Mouse (Mus musculus): Measurements from ENCODE around the gene Ghrhr.
A peak's percentile ranks its signal among the peaks of the same experiment; 100 is the strongest.

The Ghrhr gene

DNA sequence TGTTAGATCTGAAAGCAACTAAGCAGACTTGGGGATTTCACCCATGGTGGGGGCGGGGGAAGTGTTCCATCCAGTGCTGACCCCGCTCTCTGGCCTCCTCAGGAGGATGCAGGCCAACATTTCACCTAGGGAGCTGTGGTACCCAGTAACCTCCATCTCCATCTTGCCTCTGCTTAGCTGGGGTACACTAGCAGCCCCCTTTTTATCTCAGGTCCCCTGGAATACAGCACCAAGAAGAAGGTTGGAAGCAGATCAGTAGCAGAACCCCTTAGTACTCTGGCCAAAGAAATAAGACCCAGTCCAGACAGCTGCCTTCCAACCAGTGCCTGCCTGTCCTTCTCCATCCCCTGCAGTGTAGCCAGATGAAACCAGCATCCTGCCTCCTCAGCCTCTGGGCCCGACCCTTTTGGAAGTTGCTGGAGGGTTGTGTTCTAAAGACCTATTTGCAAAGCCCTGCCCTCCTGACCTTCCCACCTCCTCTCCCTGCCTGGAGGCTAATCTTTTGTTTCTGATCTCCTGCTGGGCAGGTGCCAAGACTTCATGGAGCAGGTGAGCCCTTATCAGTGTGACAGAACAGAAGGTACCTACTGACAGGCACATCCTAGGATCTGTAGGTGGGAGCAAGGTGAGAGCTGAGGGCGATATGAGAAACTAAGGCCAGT lies 21.5 kb upstream of the Ghrhr start:
- DNase-seq: no peak

DNA sequence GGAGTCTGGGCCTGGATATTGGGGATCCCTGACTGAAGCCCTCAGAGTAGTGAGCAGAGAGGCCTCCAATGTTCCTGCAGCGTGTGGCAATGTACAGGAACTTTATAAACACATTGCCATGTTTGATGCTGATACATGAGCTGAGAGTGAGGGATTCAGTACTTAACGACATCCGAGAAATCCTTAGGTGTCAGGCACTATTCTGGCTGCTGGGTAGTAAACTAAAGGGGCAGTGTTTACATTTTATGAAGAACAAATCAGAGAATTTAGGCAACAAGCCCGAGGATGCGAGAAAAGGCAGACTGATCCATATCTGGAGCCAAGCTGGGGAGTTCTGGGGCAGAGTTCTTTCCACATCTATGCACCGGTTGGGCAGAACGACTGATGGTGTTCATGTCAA lies 20.5 kb upstream of the Ghrhr start:
- no peak for DNase-seq

DNA sequence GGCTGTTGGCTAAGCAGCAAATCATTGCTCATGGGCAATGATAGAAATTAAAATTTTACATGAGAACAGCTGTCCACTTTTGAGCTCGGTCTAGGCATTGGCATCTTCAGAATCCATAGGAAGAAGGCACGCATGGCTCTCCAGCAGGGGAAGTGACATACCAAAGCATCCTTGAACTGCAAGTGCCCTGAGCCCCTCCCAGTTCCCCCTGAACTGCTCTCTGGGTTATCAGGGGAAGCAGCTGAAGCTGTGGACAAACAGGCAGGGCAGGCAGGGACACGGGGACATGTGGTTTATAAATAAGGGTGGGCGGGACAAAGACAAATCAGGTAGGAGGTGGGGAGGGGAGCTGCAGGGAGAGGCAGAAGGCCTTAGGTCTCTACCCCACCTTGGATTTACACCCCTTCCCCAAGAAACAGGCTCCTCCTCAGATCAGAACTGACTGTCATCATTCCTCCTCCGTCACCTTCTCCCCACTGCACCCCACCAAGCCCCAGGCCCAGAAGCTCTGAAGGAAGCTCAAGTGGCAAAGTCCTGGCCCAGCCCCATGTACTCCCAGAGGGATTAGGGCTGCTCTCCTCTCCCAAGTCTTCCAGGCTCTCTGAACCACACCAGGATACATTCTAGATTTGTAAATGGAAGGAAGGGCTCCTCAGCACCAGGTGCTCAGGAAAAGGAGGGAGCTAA lies 19.9 kb upstream of the Ghrhr start:
- DNase-seq: no peak

DNA sequence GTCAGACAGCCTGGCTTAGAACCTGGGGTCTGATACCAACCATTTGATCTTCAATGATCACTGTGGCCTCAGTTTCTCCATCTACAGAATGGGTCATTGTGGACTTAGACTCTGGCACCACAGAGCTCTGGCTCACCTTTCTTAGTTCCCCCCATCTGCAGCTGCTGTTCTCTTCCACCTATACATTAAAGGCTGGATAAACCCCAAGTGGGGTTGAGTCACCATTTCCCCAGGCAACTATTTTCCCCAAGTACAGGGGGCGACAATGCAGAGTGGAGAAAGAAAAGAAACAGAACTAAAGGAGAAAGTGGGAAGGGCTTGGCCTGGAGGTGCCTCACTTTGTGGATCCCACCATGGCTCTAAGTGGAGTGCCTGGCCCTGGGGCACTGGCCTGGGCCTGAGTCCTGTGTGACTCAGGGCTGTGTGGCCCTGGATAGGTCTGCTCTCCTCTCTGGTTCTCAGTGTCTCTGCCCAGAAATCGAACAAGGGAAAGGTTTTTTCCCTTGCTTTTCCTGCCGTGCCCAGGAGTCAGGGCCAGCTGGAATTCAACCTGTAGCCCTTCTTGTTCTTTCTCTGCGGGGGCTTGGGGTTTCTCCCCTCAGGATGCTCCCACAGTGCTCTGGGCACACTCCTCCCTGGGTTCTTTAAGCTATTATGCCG lies 19.0 kb upstream of the Ghrhr start:
- DNase-seq: no peak

DNA sequence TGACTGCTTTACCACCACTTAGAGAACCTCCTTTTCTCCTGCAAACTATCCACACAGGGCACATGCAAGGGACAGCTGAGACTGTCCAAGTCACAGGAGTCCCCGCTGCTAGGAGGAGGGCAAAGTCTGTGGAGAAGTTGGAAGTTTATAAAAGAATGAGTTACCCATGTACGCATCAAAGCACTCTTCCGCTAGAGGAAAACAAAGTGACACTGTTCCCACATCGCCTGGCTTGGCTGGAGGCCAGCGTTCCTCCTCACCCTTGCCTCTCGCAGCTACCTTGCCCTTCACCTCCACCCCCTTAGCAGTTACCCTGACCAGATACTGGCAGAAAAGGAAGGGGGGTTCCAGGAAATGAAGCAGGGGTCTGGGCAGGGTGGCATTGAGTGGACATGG lies 18.5 kb upstream of the Ghrhr start:
- peak; percentile 54 for DNase-seq

DNA sequence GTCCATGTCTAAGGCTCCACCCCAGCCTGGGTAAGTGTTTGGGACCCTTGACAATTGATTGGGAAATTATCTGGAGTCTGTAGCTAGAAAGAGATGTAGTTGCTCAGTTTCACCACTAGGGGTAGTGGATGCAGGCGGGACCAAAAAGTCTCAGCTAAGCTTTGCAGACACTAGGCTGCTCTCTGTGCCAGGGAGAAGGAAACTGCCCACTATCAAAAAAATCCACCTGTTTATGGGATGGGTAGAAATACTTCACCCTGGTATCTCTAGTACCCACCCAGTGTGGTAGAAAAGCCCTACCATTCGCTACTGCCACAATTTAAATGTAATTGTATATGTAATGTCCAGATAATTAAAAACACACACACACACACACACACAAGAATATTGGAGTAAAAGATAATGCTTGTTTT lies 17.4 kb upstream of the Ghrhr start:
- DNase-seq: peak; percentile 77

DNA sequence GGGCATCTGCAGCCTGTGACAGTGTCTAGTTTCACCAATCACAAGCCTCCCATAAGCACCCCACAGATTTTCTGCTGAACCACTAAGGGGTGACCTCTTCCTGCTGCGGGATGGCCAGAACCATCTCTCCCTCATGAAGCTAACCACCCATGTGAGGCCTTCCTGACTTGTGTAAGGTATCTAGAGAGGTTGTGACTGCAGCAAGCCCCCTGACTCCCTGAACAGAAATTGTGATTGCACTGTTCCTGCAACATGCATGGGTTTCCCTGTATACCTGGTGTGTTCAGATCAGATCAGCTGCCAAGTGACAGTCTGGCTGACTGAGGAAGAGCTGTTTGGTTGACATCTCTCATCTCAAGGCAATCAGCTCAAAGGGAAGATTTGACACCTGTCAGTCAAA lies 13.4 kb upstream of the Ghrhr start:
- no peak for DNase-seq

DNA sequence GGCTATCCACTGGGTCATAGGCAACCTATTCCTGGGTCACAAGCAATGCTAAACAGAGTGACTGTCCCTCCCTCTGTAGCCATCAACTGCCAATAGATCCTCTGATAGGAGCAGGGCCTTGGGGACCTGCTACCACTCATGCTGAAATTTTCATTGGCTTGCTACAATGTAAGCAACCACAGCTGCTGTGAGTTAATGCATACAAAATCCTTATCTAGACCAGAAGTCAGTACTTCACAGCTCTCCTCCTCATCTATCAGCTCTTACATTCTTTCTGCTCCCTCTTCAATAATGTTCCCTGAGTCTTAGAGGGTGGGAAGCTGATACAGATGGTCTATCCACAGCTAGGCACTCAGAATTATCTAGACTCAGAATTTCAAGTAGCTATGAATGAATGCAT lies 9.0 kb upstream of the Ghrhr start:
- no peak for DNase-seq

DNA sequence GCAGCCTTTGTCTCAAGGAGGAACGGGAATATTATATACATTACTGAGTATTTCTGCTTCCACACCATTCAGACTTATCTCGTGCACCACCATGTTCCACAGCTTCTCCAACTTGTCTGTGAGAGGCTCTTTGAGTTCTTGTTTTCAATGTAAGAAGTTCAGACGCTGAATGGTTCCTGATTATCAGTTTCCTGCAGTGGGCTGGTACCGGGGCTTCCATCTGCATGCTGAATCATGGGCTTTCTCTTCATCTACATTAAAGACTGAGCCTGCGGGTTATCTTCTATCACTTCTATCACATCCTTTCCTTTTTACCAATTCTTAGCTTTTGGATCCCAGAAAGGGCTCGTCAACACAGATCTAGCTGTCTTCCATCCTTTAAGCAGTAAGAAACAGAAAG lies 5.3 kb upstream of the Ghrhr start:
- no peak for DNase-seq

DNA sequence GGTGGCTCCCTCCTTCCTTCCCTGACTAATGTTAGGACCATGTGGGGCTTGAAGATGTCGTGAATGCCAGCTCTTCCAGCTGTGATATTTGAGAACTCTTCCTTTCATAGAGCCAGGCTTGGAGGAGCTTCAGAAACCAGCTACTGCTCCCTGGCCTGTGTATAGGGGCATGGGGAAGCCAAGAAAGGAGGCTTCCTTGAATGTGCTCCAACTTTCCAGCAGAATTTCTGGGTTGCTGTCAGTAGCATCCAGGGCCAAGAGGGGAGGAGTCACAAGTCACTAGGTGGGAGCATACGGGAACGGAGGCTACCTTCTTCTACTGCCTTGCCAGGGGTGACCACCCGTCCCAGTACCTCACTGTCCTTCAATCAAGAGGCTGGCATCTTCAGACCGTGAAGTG lies 416 bp downstream of the Ghrhr start:
- no peak for DNase-seq

DNA sequence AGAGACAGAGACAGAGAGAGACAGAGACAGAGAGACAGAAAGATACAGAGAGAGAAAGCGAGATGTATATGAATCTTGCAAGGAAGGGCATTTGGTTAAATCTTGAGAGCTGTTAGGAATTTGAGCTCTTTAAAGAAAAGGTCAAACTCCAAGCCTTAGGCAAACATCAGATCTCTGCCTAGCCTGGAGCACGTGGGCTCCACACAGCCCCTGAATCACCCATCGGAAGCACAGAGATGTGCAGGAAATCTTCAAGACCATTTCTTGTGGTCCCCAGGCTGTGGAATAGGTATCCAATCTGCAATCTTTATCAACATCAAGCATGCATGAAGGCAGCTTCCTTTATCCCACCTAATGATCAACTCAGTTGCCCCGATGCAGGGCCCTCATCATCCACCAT lies 1.4 kb downstream of the Ghrhr start:
- DNase-seq: no peak

DNA sequence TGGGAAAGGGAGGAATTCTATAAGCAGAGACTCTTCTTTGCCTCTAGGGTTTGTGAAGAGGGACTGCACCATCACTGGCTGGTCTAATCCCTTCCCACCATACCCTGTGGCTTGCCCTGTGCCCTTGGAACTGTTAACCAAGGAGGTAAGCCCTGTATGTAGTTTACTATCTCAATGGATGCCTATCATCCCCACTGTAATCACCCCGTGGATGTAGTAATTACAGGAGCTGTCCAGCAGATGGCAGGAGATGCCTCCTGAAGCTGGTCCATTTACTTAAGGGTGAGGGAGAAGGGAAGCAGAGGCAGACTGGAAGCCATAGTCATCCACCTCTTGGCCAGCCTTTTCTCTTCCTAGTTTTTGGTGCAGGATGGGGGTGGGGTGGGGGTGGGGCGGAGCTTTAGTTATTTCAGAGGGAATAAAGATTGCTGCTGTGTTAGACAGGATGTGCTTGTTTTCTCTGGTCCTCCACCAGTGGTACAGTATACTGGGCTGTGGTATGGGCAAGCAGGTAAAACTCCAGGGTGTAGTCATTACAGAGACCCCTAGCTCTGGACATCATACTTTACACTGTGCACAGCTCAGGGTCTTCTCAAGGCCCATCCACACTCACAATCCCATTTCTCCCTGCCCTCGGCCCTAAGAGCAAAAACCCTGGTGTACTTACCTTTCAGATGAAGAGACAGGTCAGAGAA lies 3.7 kb downstream of the Ghrhr start:
- peak; percentile 74 for DNase-seq

DNA sequence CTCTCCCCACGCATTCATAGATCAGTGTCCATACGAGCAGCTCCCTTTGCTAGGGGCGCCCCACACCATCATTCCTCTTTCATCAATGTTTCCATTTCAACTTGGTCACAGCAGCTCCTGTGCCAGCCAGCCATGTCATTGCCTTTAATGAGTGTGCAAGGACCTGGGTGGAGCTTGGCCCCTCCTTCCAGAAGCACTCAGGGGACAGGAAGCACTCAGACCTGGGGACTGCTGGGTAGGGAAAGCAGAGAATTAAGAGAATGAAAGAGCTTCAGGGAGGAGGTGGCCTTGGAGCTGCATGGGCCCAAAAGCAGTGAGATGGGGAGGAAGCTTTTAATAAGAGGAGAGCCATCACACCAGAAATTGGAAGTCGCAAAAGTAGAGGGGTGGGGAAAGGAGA lies 5.9 kb downstream of the Ghrhr start:
- no peak for DNase-seq

DNA sequence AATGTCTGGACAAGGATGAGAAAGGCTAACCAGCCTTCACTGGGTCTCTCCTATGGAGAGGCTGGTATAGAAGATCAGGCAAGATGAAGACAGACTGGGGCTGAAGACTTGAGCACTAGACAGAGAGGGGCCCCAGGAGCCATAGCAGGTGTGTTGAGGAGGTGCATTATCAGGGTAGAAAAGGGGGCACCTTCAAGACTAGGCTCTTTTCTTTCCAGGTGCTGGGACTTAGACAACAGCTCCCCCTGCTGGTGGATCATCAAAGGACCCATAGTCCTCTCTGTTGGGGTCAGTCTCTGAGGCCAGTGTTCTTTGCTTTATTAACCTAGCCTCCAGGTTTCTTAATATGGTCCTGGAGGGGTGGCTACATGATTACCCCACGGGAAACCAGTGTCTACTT lies 7.8 kb downstream of the Ghrhr start:
- peak; percentile 71 for DNase-seq

DNA sequence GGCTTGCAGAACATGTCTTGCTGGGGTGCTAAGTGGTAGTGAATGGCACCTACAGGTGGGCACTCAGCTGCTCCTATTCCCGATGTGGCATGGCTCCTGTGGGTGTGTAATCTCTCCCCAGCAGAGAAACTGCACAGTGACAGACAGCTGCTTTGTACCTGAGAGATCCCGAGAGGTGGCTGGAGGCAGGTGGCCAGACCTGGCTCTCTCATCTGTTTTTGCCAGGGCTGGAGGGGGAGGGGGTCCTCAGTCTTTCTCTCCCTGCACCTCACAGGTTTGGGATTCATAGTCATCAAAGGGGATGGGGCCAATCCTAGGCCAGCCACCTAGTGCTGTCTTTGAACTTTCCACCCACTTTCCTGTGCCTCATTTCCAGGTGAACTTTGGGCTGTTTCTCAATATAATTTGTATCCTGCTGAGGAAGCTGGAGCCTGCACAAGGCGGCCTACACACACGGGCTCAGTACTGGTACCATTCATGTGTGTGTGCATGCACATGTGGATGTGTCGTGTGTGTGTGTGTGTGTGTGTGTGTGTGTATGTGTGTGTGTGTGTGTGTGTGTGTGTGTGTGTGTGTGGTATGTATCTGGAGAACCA lies 8.4 kb downstream of the Ghrhr start:
- no peak for DNase-seq

DNA sequence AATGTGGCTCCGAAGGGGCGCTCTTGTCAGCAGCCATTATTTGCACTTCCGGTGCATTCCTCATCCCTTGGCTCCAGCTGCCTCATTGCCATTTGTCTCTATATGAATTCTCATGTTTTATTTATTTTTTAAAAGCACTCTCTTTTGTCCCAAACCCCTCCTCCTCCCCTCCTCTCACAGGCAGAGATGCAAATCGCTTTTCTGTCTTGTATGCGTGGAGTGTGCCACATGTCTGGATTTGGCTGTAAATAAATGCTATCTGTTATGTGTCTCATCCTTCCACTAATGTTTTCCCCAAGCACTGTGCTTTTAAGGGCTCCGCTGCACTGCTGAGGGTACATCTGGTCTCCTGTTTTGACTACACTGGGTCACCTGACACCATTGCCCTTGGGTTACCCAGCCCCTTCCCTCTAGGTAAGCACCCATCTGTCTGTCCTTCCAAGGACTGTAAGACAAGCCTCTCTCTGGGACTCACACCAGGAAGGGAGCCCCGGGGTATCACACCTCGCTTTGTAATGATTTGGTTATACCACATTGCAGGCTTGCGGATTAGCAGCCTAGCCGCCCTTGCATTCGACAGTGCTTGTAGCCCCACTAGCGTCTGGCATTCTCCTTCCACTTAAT lies 12.6 kb downstream of the Ghrhr start:
- peak; percentile 27 for DNase-seq

DNA sequence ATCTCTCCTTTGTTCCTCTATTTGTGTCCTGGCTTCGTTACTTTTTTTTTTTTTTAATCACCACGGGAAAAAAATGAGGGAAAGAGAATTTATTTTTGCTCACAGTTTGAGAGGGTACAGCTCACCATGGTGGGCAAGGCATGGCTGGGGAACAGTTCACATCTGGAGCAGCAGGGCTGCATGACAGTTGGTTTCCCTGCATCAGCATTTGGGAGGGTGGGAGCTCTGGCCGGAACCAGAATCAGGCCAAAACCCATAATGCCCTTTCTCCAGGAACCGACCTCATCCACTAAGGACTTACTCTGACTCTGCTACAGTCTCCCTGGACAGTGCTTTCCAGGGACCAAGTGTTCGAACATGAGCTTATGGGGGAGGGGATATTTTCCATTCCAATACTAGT lies 13.2 kb downstream of the Ghrhr start:
- no peak for DNase-seq

DNA sequence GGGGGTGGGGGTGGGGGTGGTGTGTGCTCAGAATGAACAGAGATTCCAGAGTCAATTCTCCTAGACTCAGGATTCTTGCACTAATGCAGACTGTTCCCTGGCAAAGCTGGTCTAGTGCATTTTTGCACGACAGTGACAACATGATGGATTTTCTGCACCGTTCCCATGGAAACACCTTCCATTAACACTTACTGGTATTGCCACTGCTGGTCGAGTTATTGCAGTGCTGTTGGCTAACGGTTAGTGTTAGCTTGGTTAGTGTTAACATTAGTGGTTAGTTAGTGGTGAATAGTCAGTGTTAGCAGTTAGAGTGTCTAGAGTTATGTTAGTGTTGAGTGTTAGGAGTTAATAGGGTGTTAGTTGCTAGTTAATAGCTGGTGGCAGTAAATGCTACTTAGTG lies 15.7 kb downstream of the Ghrhr start:
- no peak for DNase-seq

DNA sequence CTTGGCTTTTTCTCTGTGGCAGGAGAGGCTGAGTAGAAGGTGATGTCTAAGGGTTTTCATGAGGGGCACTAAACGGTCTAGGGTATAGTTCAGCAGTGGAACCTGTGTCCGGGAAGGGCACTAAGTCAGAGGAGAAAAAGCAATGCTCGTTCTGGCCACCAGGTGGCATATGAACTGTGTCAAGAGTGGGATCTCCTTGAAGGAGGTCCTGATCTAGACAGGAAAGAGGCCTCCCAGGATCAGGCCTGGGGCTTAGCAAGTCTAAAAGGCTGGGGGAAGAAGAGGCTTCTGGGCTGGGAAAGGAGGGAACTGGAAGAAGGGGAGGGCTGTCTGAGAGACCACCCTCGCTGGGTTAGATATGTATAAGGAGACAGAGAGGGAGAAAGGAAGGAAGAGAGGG lies 16.4 kb downstream of the Ghrhr start:
- DNase-seq: peak; percentile 84

DNA sequence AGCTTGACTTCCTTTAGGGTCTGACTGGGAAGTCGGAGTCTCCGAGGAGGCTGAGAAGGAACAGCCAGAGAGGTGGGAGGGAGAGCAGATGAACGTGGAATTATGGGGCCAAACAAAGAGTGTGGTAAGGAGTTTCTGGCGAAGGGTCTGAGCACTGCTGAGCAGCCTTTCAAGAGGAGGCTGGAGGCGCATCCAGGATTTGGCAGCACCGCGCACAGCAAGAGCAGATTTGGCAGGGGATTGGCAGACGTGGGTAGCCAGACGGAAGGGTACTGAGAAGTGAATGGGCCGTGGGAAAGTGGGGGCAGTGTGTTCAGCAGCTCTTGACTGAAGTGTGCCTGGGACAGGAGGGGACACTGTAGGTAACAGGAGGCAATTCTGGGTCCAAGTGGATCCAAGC lies 18.8 kb downstream of the Ghrhr start:
- DNase-seq: no peak

DNA sequence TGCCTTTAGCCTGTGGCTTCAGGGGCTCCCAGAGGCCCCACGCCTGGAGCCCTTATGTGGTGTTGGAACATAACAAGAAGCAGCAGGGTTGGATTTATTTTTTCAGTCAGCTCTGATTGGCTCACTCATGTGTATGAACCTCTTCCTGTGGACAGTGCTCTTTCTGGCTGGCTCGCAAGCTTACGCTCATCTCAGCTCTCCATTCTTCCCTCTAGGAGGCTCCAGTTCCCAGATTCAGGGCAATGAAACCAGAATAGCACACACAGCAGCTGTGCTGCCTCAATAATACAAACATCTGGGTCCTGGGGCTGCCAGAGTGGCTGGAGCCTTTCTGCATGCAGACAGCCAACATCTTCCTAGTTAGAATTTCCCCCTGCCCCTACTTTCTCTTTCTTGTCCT lies 20.1 kb downstream of the Ghrhr start:
- DNase-seq: peak; percentile 27

DNA sequence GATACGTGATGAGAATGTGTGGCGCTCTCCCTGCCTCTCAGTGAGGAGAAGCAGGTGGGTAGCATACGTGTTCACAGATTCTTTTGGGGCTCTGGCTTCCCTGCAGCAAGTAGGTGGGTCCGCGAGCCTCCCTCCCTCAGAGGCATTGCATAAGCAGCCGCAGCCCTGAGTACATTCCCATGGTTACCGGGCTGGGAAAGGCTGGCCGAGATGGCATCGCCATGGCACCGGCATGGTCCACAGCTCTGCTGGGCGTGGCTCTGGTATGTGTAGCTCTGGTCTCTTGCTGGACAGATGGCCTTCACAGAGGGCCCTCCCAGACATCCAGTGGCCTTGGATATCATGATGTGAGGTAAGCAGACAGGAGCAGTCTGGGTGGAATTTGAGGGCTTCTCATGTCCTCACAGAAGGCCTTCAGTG lies 20.5 kb downstream of the Ghrhr start:
- peak; percentile 60 for DNase-seq

Measured in retina, postnatal 1 day (tissue).